Mouse (Mus musculus) layer of hippocampus, postnatal 10 days (tissue): ENCODE results near the gene Cdh13. TPM values are rescaled to one million over a fixed set of nuclear protein-coding genes. Genes with fewer than 3 reads are reported as not detected.

Experiments used
- DNase-seq, 2 experiments: peaks; one replicate each; pipeline ENCODE4 v3.0.0; 2021; ENCODE audit warnings: low spot score in 2 of 2
- total RNA-seq, 2 experiments: library from RNA; stranded (reverse); gene quantifications; 2 replicates each; pipeline ENCODE4 v1.2.3; 2021

Gene Cdh13
- total RNA-seq, 2 experiments from 2014 or later: 74.9 to 76.6 TPM

GRCm38 (mm10) chr8:118296477-118296876 is 12.9 kb downstream of the Cdh13 start:
- no peak for DNase-seq

GRCm38 (mm10) chr8:118306957-118307356 is 23.4 kb downstream of the Cdh13 start:
- no peak for DNase-seq

GRCm38 (mm10) chr8:118309106-118309505 is 25.6 kb downstream of the Cdh13 start:
- no peak for DNase-seq

- peak in 1 of 2 experiments; percentile 16 for DNase-seq
Measured at GRCm38 (mm10) chr8:118313426-118314187, 30.1 kb downstream of the Cdh13 start.

- no peak for DNase-seq
Measured at GRCm38 (mm10) chr8:118314188-118314563, 30.6 kb downstream of the Cdh13 start.

GRCm38 (mm10) chr8:118314932-118315331 is 31.4 kb downstream of the Cdh13 start:
- no peak for DNase-seq

- DNase-seq: no peak
Measured at GRCm38 (mm10) chr8:118316440-118316839, 32.9 kb downstream of the Cdh13 start.

GRCm38 (mm10) chr8:118320566-118320965 is 37.0 kb downstream of the Cdh13 start:
- no peak for DNase-seq

- no peak for DNase-seq
Measured at GRCm38 (mm10) chr8:118323421-118323820, 39.9 kb downstream of the Cdh13 start.

GRCm38 (mm10) chr8:118334933-118335332 is 51.4 kb downstream of the Cdh13 start:
- no peak for DNase-seq

- DNase-seq: peak in 1 of 2 experiments; percentile 19
Measured at GRCm38 (mm10) chr8:118339711-118340110, 56.2 kb downstream of the Cdh13 start.

- peak; percentile 34 to 55 for DNase-seq
Measured at GRCm38 (mm10) chr8:118343267-118343666, 59.7 kb downstream of the Cdh13 start.

GRCm38 (mm10) chr8:118348710-118349489 is 65.4 kb downstream of the Cdh13 start:
- DNase-seq: no peak

- DNase-seq: no peak
Measured at GRCm38 (mm10) chr8:118350136-118350535, 66.6 kb downstream of the Cdh13 start.

- DNase-seq: no peak
Measured at GRCm38 (mm10) chr8:118353022-118353421, 69.5 kb downstream of the Cdh13 start.

- DNase-seq: no peak
Measured at GRCm38 (mm10) chr8:118357067-118357466, 73.5 kb downstream of the Cdh13 start.

- DNase-seq: no peak
Measured at GRCm38 (mm10) chr8:118357596-118357995, 74.1 kb downstream of the Cdh13 start.

- no peak for DNase-seq
Measured at GRCm38 (mm10) chr8:118363781-118364180, 80.2 kb downstream of the Cdh13 start.

GRCm38 (mm10) chr8:118373092-118373491 is 89.6 kb downstream of the Cdh13 start:
- DNase-seq: no peak

GRCm38 (mm10) chr8:118374738-118375137 is 91.2 kb downstream of the Cdh13 start:
- no peak for DNase-seq

GRCm38 (mm10) chr8:118376791-118377190 is 93.3 kb downstream of the Cdh13 start:
- DNase-seq: peak in 1 of 2 experiments; percentile 31

- no peak for DNase-seq
Measured at GRCm38 (mm10) chr8:118378985-118379384, 95.5 kb downstream of the Cdh13 start.
